Mouse (Mus musculus) cerebellum, adult 9-10 months (tissue): ENCODE measurements around the gene Pga5.

Experiments used
- DNase-seq: peaks from one replicate; pipeline ENCODE4 v3.0.0; 2022

The Pga5 gene

GRCm38 (mm10) chr19:10702125-10702524 is 24.3 kb upstream of the Pga5 start:
- DNase-seq = no peak

GRCm38 (mm10) chr19:10701013-10701726 is 23.3 kb upstream of the Pga5 start:
- peak; percentile 83 for DNase-seq

DNA sequence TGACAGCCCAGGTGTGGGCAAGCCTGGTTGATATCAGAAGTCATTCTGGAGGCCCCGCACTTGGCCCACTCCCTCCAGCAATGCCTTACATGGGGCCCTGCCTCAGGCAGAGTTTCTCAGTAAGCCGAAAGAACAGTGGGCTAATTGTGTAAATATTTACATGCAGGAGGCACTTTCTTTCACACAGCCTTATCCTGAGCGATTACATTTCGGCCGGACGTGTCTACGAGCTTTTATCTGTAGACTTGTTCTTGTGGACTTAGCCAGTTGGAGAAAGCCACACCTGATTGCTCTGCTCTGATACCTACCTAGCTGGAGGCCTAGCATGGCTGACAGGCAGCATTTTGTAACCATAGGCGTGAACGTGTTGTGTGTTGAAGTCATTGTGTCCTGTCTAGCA is 22.0 kb upstream of the Pga5 start:
- DNase-seq = no peak

- no peak for DNase-seq
Measured at GRCm38 (mm10) chr19:10698131-10698991, 20.5 kb upstream of the Pga5 start.

GRCm38 (mm10) chr19:10695801-10696200 is 17.9 kb upstream of the Pga5 start:
- DNase-seq = no peak

- no peak for DNase-seq
Measured at GRCm38 (mm10) chr19:10693926-10694682, 16.2 kb upstream of the Pga5 start.

- no peak for DNase-seq
Measured at GRCm38 (mm10) chr19:10692361-10692760, 14.5 kb upstream of the Pga5 start.

- no peak for DNase-seq
Measured at GRCm38 (mm10) chr19:10691660-10692059, 13.8 kb upstream of the Pga5 start.

DNA sequence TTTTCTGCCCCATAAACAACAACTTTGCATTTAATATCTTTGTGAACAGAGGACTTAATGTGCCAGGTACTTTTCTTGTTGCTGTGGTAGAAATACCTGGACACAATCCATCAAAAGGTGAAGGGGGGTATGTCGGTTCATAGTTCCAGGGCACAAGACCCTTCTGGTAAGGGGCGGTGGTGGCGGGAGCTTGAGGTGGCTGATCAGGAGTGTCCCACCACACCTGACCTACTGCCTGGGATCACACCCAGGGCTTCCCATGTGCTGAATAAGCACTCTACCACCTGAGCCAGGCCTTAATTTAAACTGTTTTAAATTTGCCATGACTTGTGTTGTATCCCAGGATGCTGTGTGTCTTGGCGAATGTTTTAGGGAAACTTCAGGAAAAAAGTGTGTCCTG is 13.2 kb upstream of the Pga5 start:
- DNase-seq = no peak

- peak; percentile 65 for DNase-seq
Measured at GRCm38 (mm10) chr19:10690336-10690735, 12.5 kb upstream of the Pga5 start.

GRCm38 (mm10) chr19:10689470-10690166 is 11.7 kb upstream of the Pga5 start:
- peak; percentile 63 for DNase-seq

DNA sequence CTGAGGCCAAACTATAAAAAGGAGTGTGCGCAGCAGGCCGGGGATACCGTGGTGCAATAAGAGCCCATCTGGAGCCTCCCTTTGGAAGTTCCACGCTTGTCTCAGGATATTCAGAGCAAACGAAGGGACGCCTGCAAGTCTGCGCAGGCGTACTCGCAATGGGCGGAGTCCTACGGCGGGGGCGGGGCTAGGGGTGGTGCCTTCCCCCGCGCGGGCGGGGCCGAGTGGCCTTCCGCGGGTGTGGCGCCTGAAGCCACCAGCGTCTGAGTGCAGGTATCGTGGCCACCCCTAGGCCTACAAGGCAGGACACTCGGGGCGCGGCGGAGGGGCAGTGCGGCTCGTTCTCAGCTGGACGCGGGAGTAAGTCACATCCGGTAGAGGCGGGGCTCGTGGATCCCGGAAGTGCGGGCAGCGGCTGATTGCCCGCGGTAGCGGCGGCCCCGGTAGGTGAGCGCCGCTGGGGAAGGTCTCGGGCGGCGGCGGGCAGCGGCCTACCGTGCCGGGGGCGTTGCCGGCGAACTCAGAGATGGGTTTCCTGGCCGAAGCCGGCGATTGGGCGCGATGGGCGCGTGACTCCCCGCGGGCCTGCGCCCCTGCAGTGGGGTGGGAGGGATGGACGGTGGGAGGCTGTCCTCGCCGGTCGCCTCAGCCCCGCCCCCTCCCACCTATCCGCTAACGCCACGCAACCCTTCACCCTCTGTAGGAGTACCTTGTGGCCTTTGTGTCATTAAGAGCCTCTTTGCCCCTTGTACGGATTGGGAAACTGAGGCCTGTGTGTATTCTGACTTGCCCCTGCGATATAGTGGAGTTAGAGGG is 10.9 kb upstream of the Pga5 start, which contains the start of gene Vps37c:
Gene Vps37c (plus strand): TSS at position 199 of the 816 bp plus-strand sequence.
- DNase-seq = peak; percentile 95

GRCm38 (mm10) chr19:10685727-10686126 is 7.9 kb upstream of the Pga5 start:
- DNase-seq = peak; percentile 28

- peak; percentile 30 for DNase-seq
Measured at GRCm38 (mm10) chr19:10685081-10685480, 7.2 kb upstream of the Pga5 start.

DNA sequence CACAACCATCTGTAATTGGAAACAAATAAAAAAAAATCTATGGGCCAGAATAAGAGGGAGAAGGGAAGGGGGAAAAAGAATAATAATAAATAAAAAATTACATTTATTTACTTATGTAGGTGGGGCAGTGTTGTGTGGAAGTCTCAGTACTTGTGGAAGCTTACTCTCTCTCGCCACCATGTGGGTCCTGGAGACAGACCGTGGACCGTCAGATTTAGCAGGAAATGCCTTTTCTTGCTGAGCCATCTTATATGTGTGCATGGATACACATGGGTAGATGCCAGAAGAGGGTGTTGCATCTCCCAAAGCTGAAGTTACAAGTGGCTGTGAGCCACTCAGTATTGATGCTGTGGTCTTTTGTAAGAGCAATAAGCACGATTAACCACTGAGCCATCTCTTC is 3.7 kb upstream of the Pga5 start:
- DNase-seq = peak; percentile 23

GRCm38 (mm10) chr19:10678772-10679067 is 849 bp upstream of the Pga5 start:
- DNase-seq = no peak

GRCm38 (mm10) chr19:10676656-10677055 is 1.2 kb downstream of the Pga5 start:
- DNase-seq = peak; percentile 27

DNA sequence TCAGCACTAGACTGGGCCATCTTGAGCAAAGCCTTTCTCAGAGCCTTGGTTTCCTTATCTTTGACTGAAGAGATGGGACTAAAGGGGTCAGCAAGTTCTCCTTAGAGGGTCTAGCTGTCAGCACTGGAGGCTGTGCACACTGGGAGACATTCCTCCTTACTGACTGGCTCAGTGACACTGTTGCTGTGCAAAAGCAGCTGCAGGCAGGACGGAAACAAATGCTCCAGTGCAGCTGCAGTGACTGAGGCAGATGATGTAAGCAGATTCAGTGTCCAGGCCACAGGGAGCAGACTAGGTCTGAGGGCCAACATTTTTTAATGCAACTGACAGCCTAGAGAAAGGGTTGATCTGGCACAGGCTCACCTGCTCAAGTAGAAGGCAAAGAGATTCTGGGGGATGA is 4.6 kb downstream of the Pga5 start:
- DNase-seq = no peak

- DNase-seq = no peak
Measured at GRCm38 (mm10) chr19:10671854-10672417, 5.9 kb downstream of the Pga5 start.

- DNase-seq = no peak
Measured at GRCm38 (mm10) chr19:10671319-10671718, 6.6 kb downstream of the Pga5 start.

- DNase-seq = peak; percentile 79
Measured at GRCm38 (mm10) chr19:10665499-10665898, 12.4 kb downstream of the Pga5 start.

GRCm38 (mm10) chr19:10665093-10665492 is 12.8 kb downstream of the Pga5 start:
- DNase-seq = no peak
